Mouse (Mus musculus): Measurements from ENCODE around the gene 4930503E14Rik.
"Not testable (repeated sequence)": the region's sequence is repeated elsewhere in the genome, so short reads cannot be mapped to it uniquely, and the experiment has no call there.

The 4930503E14Rik gene

DNA sequence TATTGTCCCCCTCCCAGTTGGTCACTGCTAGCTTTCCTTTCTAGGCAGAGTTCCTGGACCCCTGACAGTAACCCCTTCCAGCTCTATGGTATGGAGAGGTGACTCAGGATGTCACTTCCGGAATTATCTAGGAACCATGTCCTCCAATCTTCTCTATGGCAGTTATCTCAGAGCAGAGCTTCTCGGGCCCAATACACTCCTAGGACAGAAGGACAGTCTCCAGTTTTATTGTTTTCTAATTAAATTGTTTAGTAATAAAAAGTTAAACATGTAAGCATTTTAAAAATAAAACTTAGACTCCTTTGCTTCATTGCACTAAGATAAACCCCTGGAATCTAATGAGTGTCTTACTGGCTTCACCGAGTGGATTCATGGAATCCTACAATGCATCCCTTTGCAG, at the start of gene 4930503E14Rik:
Gene 4930503E14Rik, minus strand, starts transcription at position 101 of the 400 bp plus-strand sequence.
- not testable (repeated sequence) for DNase-seq (ENCODE audit: low read depth)

DNA sequence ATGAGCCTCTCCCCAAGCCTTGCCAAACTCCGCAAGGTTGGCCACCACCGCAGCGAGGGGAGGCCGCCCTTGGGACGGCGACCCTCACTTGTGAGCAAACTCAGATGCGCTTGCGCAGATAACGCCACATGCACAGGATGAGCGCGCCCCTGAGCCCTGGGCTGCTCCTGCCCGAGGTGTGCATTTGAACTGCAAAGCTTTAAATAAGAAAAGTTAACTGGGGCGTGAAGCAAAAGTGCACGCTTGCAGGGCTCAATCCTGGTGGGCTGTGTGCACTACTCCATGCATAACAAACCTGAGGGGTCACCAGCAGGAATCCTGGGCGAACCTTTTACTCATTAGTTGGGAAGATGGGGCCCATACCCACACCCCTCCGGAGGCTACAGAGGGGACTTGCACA, 35.0 kb upstream of the 4930503E14Rik start:
- no peak for DNase-seq (ENCODE audit: low read depth)

DNA sequence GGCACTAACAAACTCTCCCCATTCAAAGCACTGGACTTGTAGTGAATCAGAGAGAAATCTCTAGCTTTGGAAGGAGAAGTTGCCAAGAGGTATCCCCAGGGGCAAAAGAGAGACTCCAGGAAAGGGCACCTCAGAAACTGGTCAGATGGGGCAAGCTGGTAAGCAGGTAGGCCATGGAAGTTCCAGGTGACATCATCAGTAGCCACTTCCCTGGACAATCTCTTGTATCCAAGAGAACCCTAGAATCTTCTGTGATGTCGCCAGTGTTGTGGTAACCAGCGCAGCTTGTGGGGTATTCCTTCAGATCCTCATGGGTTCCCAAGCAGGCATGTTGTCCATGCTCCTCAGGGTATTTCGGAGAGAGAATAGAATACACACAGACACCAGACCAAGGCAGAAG, 15.7 kb downstream of the 4930503E14Rik start, which contains the start of gene Gm8212:
Gene Gm8212, plus strand, starts transcription at position 301 of the 400 bp plus-strand sequence.
- DNase-seq (ENCODE audit: low read depth) = not testable (repeated sequence)

DNA sequence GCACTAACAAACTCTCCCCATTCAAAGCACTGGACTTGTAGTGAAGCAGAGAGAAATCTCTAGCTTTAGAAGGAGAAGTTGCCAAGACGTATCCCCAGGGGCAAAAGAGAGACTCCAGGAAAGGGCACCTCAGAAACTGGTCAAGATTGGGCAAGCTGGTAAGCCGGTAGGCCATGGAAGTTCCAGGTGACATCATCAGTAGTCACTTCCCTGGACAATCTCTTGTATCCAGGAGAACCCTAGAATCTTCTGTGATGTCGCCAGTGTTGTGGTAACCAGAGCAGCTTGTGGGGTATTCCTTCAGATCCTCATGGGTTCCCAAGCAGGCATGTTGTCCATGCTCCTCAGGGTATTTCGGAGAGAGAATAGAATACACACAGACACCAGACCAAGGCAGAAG, 89.5 kb downstream of the 4930503E14Rik start, which contains the start of gene Gm3327:
Gene Gm3327, plus strand, starts transcription at position 301 of the 400 bp plus-strand sequence.
- DNase-seq (ENCODE audit: low read depth) = not testable (repeated sequence)
